Mouse (Mus musculus) Patski (cell line): ENCODE results near the gene Dcaf11. TPM values are rescaled to one million over a fixed set of nuclear protein-coding genes. Genes with fewer than 3 reads are reported as not detected.
A peak's percentile ranks its signal among the peaks of the same experiment; 100 is the strongest.

Source experiments
- ATAC-seq: fragments of 100-300 bp; one replicate; pipeline ENCODE4 v1.8.0; 2021
- CTCF ChIA-PET: fragments of 350-600 bp; sonication (Branson Sonifier 250); formaldehyde crosslinking; loops from one replicate; lab custom pipeline; 2022; ENCODE audit warnings: inconsistent platforms; lab: Charles Lee
- POLR2A ChIA-PET: fragments of 350-600 bp; sonication (Branson Sonifier 250); formaldehyde crosslinking; loops from one replicate; lab custom pipeline; 2022; ENCODE audit warnings: antibody characterized with exemption, inconsistent platforms; lab: Charles Lee
- DNase-seq: peaks from one replicate; pipeline ENCODE4 v3.0.0-alpha.2; 2011; ENCODE audit warnings: low read depth, low spot score
- H3K27me3 ChIP-seq: fragments of 371-371 bp; one replicate; pipeline ENCODE4 v1.5.1; 2021
- CTCF ChIP-seq: fragments of 100-300 bp; IDR thresholded peaks from one replicate; pipeline ENCODE4 v1.5.1; 2021
- in situ Hi-C: fragments of 300-500 bp; cut with MboI; formaldehyde crosslinking; loops from 3 replicates; pipeline ENCODE4 v1.11.1; 2018; ENCODE audit warnings: low pct_unique_long_range_greater_than_20kb, mixed read lengths
- polyA plus RNA-seq: library from polyadenylated mRNA; unstranded; gene quantifications from one replicate; pipeline ENCODE4 v1.2.3, GENCODE M21; 2021

Dcaf11 gene
- polyA plus RNA-seq, 1 experiment from 2014 or later = 71.7 TPM

GRCm38 (mm10) chr14:55589771-55590448 is 30.1 kb downstream of the Dcaf11 start:
- DNase-seq (no peak), ATAC-seq (no peak)
- CTCF ChIA-PET = interaction anchor here (1.8 to 1.9 kb wide), 2 partner anchors 12 to 34 kb away, joined by 4 to 8 read pairs; partner anchors contain the start of gene Psme1
- TF ChIP-seq CTCF = no peak
- no peaks in the 10 kb centered on the region for H3K27me3 ChIP-seq
- in situ Hi-C loops = loop anchor here (25.0 kb wide), 1 partner anchor 703 kb away; the partner anchor contains the start of genes Bcl2l2, Gm20521, Pabpn1 and Ppp1r3e
- POLR2A ChIA-PET = interaction anchor here (0.7 to 1.5 kb wide), 4 partner anchors 11 to 33 kb away, joined by 3 to 7 read pairs (median 4); partner anchors contain the start of gene Dcaf11

- no peaks in the 10 kb centered on the region for H3K27me3 ChIP-seq
- CTCF ChIA-PET = interaction anchor here (0.7 to 1.9 kb wide), 4 partner anchors 11 to 38 kb away, joined by 3 to 8 read pairs (median 4); partner anchors contain the start of gene Psme1
- POLR2A ChIA-PET = interaction anchor here (1.0 to 1.5 kb wide), 4 partner anchors 12 to 34 kb away, joined by 3 to 7 read pairs (median 4); partner anchors contain the start of genes A730061H03Rik and Dcaf11
- TF ChIP-seq CTCF = no peak
- in situ Hi-C loops = loop anchor here (25.0 kb wide), 1 partner anchor 704 kb away; the partner anchor contains the start of genes Bcl2l2, Gm20521, Pabpn1 and Ppp1r3e
- DNase-seq (peak; percentile 94), ATAC-seq (peak; percentile 94)
These were observed 31.0 kb downstream of the Dcaf11 start, which contains the start of gene Psme2 for GRCm38 (mm10) chr14:55590748-55591330. TSS of gene Psme2 (minus strand) at chr14:55591113.

DNA sequence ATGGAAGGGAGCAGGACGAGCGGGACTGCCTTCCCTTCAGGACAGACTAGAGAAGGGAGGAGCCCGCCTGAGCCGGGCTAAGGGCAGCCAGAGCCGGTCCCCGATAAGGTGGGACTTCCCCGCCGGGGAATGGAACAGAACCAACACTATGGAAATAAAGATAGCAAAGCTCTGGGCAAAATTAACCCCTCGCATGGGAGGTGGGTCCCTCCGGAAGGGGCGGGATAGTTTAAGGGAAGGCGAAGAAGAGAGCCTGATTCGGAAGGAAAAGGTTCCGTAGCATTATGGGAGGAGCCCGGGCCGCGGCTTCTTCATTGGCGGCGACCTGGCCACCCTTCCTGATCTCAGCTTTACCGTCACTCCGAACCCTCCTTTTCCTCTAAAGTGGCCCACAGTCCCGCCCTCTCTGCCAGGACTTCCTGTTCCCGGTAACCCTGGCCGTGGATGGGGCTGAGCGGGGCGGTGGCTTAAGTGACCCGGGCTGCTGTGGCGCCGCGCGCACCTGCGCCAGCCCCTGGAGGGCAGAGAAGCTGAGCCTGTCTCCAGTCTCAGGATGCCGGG is 31.6 kb downstream of the Dcaf11 start, which contains the start of gene Rnf31:
Gene Rnf31 (plus strand): TSS at position 378 of the 561 bp plus-strand sequence.
- POLR2A ChIA-PET = interaction anchor here (1.0 to 1.5 kb wide), 4 partner anchors 12 to 35 kb away, joined by 3 to 7 read pairs (median 4); partner anchors contain the start of genes A730061H03Rik and Dcaf11
- CTCF ChIA-PET = interaction anchor here (1.1 to 1.9 kb wide), 3 partner anchors 11 to 35 kb away, joined by 3 to 8 read pairs (median 4); partner anchors contain the start of gene Psme1
- H3K27me3 ChIP-seq = no peaks in the 10 kb centered on the region
- peak; percentile 78 for DNase-seq
- no peak for TF ChIP-seq CTCF
- peak; percentile 95 for ATAC-seq
- in situ Hi-C loops = loop anchor here (25.0 kb wide), 1 partner anchor 704 kb away; the partner anchor contains the start of genes Bcl2l2, Gm20521, Pabpn1 and Ppp1r3e

GRCm38 (mm10) chr14:55592226-55592625 is 32.4 kb downstream of the Dcaf11 start:
- CTCF ChIA-PET = interaction anchor here (1.0 kb wide), 1 partner anchor 10 kb away, joined by 4 read pairs; no protein-coding TSS in a partner anchor
- DNase-seq (no peak), ATAC-seq (no peak)
- no peaks in the 10 kb centered on the region for H3K27me3 ChIP-seq
- in situ Hi-C loops = loop anchor here (25.0 kb wide), 1 partner anchor 705 kb away; the partner anchor contains the start of genes Bcl2l2, Gm20521, Pabpn1 and Ppp1r3e
- TF ChIP-seq CTCF = no peak
- POLR2A ChIA-PET = interaction anchor here (0.6 to 1.4 kb wide), 3 partner anchors 12 to 1204 kb away, joined by 3 to 4 read pairs (median 3); no protein-coding TSS in a partner anchor

GRCm38 (mm10) chr14:55596036-55596690 is 36.4 kb downstream of the Dcaf11 start:
- H3K27me3 ChIP-seq = no peaks in the 10 kb centered on the region
- CTCF ChIA-PET = no interaction called here
- in situ Hi-C loops = loop anchor here (25.0 kb wide), 1 partner anchor 709 kb away; the partner anchor contains the start of genes Bcl2l2, Gm20521, Pabpn1 and Ppp1r3e
- DNase-seq = no peak
- TF ChIP-seq CTCF = no peak
- POLR2A ChIA-PET = interaction anchor here (0.7 kb wide), 1 partner anchor 55 kb away, joined by 6 read pairs; no protein-coding TSS in a partner anchor
- no peak for ATAC-seq

DNA sequence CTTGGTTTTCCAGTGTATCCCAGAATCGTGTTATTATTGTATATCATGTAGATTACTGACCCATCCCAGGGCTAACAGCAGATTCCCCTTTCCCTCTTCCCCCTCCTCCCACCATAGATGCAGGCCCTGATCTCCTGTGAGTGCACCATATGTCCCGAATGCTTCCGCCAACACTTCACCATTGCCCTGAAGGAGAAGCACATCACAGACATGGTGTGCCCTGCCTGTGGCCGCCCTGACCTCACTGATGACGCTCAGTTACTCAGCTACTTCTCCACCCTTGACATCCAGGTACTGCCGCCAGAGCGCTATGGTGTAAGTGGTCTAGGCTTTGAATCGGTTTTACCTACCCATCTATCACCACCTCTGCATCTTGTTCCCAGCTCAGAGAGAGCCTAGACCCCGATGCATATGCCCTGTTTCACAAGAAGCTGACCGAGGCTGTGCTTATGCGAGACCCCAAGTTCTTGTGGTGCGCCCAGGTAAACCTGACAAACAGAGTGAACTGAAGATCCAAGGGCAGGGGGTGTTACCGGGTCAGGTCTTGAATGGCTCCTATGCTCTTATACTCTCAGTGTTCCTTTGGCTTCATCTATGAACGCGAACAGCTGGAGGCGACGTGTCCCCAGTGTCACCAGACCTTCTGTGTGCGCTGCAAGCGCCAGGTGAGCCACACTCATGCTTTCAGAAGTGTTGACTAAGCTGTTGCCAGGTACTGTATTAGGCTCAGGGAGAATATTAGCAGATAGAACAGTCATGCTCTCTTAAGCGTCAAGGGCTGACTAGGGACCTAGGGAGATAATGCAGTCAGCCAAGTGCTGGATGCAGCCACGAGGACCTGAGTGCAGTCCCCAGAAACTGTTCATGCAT is 39.0 kb downstream of the Dcaf11 start:
- CTCF ChIA-PET = interaction anchor here (1.4 kb wide), 1 partner anchor 10 kb away, joined by 3 read pairs; no protein-coding TSS in a partner anchor
- in situ Hi-C loops = loop anchor here (25.0 kb wide), 1 partner anchor 711 kb away; the partner anchor contains the start of genes Bcl2l2, Gm20521, Pabpn1 and Ppp1r3e
- TF ChIP-seq CTCF = no peak
- POLR2A ChIA-PET = no interaction called here
- DNase-seq (no peak), ATAC-seq (no peak)
- no peaks in the 10 kb centered on the region for H3K27me3 ChIP-seq

DNA sequence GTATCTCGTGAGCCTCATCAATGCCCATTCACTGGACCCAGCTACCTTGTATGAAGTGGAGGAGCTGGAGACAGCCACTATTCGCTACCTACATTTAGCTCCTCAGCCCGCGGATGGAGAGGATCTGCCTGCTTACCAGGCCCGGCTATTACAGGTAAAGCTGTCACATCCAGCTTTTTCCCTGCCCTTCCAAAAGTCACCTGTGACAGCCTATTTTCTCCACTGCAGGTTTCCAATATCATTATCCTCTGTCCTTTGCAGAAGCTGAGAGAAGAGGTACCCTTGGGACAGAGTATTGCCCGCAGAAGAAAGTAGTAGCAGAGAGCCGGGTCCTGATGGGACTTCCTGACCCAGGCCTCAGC is 43.4 kb downstream of the Dcaf11 start, which contains the start of gene Irf9:
Gene Irf9 (plus strand): TSS at position 301 of the 362 bp plus-strand sequence.
- CTCF ChIA-PET = interaction anchor here (0.9 kb wide), 1 partner anchor 9 kb away, joined by 3 read pairs; no protein-coding TSS in a partner anchor
- TF ChIP-seq CTCF = no peak
- in situ Hi-C loops = no loop called here
- no peak for DNase-seq
- no peak for ATAC-seq
- POLR2A ChIA-PET = interaction anchor here (1.3 kb wide), 1 partner anchor 43 kb away, joined by 3 read pairs; the partner anchor contains the start of genes A730061H03Rik and Dcaf11
- H3K27me3 ChIP-seq = no peaks in the 10 kb centered on the region
